Mouse (Mus musculus): ENCODE measurements at regions not wholly inside any gene's neighbourhood (a gene's known extent, or its start where the extent isn't known, plus 50 kb on each side); places are given as distances from the start of the nearest gene placed in this dataset.

DNA sequence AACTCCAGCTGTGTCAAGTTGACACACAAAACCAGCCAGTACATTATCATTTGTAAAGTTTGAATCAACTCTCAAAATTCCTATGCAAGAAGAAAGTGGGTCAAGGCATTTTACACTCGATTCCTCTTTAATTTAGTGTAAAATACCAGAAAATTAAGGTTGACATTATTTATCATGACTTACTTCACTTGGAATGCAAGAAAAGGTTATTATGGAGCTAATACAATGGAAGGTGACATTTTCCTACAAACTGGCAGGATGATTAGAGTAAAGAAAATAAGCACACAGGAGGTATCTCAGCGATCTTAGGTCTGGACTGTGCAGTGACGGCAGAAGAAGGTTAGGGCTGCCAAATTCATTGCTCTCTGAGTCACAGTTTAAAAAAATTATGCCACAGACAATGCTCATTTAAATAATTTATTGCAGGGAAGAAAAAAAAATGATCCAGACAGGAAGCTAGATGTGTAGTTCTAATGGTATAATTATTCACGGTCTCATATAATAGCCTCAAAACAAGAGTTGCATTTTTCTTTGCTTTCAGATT, 405.2 kb downstream of the Hace1 start:
- no peak for DNase-seq

DNA sequence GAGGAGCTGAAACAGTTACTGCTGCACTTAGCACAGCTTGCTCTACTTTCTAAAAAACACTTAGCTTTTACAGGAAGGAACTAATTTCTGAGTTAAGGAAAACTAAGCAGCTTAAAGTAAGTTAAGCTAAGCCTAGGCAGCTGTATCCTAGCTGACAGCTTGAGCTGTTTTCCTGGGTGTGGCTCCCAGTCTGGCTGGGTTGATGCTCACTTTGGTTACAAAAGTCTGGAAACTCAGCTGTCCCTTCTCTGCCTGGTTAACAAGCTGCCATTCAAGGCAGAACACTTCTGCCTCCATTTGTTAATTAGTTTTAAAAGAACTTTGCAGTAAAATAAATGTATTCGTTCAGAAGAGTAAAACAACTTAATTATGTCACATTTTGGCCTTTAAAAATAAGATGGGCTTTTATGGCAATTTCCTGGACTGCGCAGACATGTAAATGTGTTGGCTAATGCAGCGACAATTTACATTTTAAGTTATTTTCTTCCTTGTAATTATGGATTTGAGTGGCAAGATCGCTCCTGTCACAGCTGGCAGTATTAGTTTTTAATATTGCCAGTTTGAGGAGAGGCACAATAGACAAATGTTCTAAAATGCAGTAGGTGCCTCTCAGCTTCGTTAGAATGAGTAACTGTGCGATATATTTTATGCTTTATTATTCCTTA, 406.2 kb downstream of the Hace1 start:
- no peak for DNase-seq

DNA sequence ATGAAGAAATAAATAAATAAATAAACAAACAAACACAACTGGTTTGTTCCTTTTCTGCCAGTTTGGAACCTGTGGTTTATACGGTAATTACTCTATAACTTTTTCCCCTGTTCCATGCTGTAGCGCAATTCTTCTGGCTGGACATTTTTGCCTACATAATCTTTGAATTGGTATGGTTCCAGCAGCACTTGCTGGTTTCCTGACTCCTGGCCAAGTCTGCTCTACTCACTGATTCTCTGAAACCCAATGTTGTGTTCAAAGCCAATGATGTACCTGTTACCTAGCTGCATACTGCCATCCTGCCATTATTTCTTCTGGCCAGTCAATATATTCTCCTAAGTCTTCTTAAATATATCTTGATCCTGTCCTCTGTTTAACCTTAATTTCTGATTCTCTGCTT, 408.7 kb downstream of the Hace1 start:
- DNase-seq, result no peak

DNA sequence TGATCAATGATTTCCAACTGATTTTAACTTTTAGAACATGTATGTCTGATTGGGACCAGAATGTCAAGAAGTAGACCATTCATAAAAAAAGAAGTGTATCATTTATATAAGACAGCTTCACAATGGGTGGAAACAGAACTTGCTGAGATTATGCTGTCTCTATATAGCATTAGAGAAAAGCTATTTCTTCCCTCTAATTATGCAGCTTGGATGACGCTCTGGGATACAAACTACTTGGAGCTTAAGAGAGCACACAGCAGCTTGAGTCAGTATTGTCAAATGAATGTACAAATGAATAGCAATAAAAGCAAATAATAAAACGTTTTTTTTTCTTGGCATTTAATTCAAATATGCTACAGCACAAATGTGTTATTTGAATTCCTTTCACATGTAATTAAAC, 428.7 kb downstream of the Hace1 start:
- DNase-seq, result no peak

DNA sequence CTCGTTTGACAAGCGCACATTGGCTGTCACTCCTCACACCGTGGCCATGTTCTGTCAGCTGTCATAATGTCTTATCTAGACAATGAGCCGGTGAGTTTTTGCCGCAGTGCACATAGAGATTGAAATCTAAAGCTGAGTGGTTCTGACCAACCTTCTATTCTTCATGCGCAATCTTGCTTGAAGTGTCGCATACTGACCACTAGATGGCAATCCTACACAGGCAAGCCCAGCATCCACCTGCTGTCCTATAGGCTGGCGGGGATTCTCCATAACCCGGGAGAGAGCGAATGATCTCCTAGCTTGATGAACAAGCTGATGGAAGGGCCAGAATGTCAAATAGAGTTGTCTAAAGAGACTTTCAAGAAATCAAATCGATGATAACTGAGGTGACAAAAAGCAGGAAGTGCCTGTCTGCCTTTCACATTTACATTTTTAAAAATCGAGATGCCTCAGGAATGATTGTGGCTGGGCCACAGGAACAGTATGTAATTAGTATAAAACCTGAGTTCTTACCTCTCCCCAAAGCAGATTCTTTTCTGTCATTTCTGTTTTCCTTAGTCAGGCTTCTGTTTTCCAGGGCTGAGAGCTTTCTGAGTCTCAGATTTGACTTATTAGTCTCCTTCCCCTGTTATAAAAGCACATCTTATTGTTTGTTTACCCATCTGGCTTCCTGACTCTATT, 434.4 kb downstream of the Hace1 start:
- peak; percentile 72 for DNase-seq

DNA sequence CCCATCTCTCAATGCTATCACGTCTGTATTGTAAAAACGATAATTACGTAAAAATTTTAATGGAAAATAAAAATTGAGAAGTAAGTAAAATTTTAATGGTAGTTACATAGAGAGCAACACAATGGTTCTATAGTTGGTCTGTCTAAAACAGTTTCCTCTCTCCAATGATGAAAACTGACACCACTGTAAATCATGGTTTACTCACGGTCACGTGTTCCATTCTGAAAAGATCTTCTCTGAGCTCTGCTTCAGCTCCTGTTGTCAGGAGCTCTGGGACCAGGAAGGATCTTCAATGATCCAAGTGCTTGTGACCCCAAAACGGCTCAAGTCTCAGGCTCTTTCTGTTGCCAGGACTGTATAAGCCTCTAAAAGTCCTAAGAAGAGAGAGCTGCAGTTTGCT, 435.0 kb downstream of the Hace1 start:
- no peak for DNase-seq

DNA sequence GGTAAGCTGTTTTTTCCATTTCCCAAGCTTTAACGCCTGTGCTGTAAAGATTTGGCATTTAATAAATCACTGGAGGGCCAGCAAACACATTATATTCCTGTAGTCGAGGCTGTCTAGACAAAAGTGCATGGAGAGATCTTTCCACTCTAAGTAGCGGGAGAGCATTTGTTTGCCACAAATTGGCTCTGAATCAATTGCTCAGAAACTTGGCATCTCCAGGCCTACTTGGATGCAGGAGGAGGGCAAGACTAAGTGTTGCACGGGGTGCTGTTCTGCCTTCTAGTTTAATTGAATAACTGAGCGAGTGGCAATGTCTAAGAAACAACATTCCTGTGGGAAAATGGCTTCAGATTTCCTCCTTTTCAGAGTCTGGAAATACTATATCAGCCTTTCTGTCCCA, 438.7 kb downstream of the Hace1 start:
- DNase-seq, result peak; percentile 14

DNA sequence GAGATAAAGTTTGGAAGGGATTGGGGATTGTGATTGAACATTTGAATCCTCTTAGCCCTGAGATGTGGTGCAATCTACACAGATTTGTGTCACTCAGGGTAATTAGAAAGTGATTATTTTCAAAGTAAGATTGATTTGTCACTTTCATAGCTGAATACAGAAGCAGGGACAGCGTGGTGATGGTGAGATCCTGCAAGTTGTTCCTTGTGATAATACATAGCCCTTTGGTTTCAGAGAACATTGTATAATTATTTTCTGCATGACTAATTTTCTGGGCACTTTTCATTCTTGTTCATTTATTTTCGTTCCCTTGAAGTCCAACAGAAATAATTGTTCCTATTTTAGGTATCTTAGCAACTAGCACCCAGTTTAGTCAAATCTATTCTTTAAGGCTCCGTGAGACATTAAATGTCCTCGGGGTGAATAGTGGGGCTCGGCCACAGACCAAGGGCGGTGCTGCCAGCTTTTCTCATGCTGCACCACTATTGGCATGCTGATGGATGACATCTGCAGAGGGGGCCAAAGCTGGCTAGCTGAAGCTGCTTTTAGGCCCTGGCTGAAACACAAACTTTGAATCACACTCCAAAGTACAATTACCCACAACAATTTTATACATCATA, 468.0 kb downstream of the Hace1 start:
- DNase-seq, result peak; percentile 39

DNA sequence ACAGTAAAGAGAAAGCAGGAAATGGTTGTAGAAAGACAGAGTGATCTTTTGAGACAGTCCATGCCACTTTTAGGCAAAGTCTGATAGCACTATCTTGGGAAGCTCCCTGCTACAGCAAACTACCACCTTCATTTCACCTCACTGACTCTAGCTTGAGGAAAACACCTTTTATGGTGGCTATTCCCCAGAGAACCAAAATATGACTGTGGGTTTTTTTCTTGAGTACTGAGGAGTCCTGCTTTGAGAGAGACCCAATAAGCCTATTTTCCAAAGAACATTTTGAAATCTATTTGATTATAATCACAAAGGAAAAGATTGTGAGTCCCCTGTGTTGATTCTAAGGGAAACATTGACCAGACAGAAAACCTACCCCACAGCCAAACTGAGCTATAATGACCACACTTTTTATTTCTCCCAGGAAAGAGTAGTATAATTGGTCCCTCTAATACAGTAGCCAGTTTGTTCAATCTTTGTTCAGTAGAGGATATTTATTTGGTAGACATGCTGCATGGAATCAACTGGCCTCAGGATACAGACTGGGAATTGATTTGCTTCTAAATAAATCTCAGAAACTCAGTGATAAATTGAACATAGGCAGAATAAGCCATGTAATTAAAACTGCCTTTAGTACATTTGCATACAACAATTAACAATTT, 468.6 kb downstream of the Hace1 start:
- DNase-seq, result no peak

DNA sequence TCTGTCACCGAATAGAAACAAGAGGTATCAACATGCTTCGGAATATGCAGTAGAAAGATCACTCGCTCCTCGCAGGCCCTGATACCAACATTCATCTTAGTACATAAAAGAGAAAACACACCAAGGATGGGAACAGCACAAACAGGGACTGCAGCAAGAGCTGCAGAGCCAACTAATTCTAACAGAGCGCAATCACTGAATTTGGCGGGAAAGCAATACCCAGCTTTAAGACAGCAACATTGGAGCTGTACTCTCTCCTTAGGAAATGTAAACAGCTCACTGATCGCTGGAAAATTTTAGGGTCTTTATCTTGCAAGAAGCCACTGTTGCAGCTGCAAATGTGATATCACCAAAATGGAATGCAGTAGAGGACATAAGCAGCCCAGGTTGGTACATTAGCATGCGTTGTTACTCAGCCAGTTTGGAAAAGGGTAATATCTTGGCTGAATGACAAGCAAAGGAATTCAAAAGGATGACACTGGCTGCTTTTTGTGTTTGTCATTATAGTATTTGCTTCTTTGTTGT, 469.3 kb downstream of the Hace1 start:
- DNase-seq, result no peak

DNA sequence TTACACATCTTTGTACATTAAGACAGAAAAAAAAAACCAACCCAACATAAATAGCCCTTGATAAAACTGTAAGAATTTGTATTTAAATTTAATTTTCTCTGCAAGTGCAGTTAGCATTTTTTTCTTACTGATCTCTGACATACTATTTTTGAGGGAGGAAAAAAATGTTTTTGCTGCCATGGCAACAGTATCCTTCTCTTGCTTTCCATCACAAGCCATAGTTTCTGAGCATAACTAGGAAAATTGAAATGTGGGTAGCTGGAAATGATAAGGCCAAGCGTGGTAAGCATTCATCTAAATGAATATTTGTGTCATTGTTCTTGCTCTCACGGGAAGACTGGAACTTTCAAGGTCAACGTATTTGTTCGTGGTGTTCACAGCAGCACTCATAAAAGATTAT, 470.0 kb downstream of the Hace1 start:
- no peak for DNase-seq

DNA sequence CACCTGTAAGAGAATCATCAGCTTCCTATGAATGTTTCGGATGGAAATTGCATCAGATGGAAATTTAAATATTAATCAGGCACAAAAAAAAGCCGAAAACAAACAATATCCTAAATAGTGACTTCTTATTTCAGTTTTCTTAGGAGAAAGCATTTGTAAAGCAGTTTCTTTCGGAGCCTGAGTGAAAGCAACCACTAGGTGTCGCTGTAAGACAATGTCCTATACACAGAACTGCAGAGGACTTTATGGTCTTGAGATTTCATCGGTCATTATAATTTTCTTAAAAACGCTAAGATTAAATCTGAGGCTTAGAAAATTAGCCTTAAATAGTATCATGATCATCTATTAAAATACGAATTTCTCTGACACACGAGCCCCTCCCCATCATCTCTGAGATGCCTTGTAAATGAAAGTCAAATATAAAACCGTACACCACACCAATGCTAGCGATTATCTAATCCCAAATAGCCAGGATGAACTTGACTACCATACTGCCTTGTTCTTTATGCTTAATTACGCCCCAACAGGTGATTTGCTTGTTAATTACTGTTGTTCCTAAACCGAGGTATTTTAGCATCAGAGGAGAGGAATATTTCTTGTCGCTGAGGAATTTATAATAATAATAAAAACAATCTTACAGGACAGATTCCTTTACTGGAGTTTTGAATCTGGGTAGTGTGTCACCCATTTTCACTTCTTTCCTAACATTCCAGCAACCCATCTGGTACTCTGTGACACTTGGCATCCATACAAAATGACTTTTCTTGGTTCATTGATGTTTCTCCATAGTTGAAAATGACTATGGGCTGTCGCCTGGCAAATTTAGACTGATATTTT, 480.0 kb downstream of the Hace1 start:
- DNase-seq, result peak; percentile 57

DNA sequence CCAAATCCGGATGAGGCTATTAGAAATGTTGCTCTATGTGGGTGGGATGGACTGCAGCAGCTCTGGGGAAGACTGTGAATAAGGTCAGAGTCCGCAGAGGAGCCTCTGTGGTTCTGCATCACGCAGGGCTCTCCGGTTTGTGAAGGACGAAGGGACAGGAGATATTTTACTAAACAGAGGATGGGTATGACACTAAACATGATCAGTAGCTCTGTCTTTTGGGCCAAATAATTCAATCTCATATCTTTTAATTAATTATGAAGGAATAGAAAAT, 480.5 kb downstream of the Hace1 start:
- no peak for DNase-seq

DNA sequence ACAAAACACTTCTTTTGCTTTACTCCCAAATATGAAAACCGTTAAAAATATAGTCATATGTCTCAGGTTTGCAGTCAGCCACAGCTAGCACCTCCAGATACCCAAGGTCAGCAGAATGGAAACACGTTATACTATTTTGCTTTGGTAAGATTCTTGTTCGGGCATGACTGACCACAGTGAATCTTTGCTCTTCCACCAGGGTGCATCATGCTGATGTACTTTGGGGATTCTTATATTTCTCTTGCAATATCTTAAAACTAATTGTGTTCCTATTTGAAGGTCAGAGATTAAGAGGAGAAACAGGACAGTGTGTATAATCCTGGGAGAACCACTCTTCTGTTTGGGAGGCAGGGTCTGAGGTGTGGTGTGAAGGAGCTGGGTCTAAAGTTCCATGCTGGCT, 481.7 kb downstream of the Hace1 start:
- DNase-seq, result no peak

DNA sequence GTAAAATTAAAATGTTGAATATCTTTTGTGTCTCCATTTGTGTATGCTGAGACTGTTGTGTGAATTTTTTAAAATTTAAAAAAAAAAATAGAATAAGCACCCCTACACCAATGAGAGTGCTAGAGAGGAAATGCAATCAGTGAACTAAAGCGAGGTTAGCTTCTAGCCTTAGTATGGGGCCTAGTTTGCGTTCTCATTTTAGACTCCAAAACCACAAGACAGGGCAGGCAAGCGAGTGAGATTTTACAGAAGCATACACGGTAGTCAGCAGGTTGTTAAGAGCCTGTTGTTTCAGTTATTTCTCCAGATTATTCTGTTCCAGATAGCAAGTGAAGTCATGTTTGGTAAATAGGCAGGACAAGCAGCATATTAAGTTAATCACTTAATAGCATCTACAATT, 486.2 kb downstream of the Hace1 start:
- DNase-seq, result no peak

DNA sequence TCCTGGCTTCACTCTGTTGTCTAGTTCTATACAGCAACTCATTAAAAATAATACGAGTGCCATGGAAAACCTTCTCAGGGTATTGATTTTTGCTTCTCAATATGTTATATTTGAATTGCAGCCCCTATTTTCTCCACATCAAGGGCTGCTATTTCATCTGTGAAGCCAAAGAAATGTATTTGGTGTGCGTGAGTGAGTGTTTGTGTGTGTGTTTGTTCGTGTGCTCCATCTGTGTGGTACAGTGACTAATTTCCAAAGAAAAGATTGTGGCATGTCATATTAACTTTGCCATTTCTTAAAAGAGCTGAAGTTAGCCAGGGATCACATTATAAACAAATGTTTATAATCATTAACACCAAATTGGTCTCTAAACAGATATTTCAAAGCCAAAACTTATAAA, 493.1 kb downstream of the Hace1 start:
- no peak for DNase-seq

DNA sequence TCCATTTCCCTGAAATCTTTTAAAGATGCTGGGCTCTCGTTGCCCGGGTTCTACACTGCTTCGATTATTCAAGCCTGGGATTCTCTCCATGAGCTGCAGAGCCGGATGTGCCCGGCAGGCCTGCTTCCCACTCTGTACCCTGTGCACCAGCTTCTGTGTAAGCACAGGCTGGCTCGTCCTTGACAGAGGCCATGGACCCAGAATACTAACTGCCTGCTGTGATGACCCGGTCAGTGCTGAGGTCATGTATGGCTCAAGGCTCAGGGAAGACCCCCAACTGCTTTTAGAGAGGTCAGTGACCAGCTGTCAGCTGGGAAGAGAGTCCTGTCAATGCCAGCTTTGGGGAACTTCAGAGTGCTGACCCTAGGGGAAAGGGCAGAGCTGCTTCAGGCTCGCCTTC, 493.6 kb downstream of the Hace1 start:
- DNase-seq, result no peak

DNA sequence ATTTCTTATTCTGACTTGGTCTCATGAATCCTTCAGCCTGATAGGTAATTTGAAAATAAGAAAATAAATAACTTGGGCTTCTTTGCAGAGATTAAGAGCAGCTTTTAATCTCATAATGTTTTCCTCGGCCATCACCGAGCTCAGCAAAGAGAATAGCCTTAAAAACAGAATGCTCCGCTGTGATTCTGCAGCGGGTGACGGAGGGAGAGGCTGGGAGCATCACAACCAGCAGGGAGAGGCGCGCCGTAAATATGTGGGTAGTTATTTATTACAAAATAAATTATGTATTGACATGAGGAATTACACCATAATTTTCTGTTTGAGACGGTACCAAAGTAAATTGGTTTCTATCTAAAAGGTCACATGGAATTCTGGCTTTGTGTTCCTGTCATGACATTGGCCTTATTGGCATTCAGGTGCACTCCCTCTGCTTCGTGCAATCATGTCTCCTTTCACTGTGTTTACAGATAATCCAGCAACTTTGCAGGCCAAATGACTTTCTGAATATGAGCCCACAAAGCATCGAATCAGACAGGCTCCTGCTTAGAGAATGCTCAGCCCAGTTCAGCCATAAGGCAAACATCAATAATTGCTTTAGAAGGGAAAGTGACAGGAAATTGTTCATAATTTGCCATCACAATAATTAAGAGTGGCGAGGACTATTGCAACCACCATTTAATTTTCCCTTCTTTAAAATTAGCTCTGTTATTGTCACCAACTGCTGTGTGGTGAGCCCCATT, 494.4 kb downstream of the Hace1 start:
- no peak for DNase-seq

DNA sequence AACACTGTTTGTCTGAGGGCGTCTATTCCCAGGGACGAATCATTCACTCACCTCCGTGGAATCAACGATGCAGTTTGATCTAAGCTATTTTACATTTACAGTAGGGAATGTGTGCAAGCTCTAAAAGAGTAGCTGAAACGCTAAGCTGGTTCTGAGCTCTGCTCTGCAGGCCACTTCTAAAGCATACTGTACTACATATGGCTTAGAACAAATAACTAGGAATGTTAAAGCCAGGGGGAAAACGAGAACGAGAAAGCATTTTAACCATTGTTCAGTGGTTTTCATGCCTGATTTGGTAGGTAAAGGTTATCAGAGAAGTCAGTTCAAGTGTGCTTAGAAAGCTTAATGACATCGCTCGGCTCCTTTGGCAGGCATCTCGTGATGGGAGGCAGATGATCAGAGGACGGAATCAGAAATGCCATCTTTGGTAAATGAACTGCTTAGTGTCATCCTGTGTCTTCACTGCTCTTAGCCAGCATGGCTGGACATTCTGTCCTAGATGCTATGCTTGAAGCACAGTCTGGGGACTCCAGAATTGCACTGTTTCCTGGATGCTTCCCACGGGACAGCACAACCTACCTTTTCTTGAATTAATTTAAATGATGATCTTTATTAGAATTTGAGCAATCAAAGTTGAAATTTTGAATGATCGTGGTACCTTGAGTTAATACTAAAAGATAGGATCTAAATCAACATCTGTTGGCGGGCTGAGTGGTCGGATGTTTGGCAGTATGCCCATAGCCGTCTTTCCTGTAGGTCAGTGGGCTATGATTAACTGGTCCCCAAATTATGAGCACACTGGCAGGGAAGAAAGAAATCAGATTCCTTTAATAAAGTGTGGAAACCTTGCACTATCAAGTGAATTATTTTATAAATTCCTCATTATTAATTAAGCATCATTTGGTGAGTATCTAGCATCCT, 495.2 kb downstream of the Hace1 start:
- no peak for DNase-seq

DNA sequence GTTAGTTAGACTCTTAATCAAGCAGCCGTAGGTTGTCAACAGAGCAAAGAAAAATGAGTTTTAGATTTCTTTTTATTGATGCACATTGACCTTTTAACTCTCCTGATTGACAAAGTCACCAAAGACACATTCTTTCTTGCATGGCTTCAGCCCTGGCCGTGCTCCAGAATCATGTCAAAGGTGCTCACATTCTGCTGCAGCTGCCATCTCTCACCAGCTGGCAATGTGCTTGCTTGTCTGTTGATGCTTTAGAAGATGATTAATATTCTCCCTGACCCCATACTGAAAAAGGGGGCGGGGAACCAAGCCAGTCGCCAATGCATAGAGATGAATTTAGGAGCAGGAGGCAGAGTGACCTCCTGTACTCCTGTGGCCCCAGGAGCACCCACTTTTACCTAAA, 510.1 kb downstream of the Hace1 start:
- DNase-seq, result no peak

DNA sequence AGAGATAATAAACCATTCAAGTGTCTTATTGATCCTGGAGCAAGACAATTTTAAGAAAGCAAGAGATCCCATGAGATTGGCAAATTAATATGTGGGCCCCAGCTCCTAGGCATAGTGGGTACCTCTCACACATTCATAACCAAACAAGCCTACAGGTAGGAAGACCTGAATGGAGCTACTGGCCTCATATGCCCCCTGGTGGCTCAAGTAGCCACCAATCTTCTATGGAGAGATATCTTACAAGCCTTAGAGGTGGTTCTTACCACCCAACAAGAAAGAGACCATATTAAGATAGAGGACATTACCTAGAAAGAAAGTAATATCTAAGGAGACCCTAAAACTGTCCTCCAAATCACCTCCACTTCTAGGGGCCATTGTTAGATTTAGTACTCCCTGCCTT, 523.2 kb downstream of the Hace1 start:
- DNase-seq, result no peak

All from right cerebral cortex, adult 18-20 months (tissue).